Mouse (Mus musculus) neutrophil, adult 5-6 weeks (primary cell): ENCODE results near the gene Cartpt. TPM values are rescaled to one million over a fixed set of nuclear protein-coding genes. Genes with fewer than 3 reads are reported as not detected.
"Not testable (repeated sequence)": the region's sequence is repeated elsewhere in the genome, so short reads cannot be mapped to it uniquely, and the experiment has no call there.

ENCODE experiments used
- ATAC-seq: fragments of 151-379, 151-347 bp; 2 replicates; pipeline ENCODE4 v1.8.0; 2017; ENCODE audit warnings: mild to moderate bottlenecking, moderate TSS enrichment; ENCODE audit not compliant: insufficient number of reproducible peaks, poor library complexity, low FRiP score, severe bottlenecking; ENCODE audit errors: extremely low read depth
- total RNA-seq: library from RNA; stranded (forward); fragments of 200-1000 nt; gene quantifications from 2 replicates; pipeline ENCODE4 v1.2.3, GENCODE M21; 2017

Cartpt gene
- total RNA-seq, 1 experiment from 2014 or later: not detected

DNA sequence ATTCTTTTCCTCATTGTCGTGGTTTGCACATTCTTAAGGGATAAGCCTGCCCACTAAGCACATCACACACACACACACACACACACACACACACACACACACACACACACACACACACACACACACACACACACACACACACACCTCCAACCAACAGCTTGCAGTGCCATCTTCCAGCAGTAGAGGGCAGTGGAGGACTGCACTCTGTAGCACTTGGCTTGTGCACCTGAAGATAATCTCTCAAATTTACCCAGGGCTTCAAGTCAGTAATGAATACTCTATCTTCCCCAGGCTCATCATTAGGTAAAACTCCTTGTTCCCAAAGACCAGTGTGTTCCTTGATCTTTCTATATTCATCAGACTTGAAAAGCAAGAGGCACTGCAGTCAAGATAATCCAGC lies 41.8 kb downstream of the Cartpt start:
- 0 out of 2 replicates have a peak, but pooled peaks have one; percentile 75 for ATAC-seq

DNA sequence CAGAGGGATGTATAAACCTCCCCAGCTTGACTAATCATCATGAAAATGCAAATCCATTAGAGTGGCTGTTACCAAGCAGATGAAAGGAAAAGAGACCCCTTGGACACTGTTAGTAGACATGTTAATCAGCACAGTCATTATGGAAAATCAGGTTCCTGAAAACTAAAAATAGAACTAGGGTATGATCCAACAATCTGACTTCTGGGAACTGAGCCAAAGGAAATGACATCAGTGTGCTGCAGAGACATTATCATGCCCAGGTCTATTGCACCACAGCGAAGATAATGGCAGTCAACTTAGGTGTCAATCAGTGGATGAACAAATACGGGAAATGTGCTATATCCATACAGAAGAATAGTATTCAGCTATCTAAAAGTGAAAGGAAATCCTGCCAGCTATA lies 43.0 kb downstream of the Cartpt start:
- no peak for ATAC-seq

DNA sequence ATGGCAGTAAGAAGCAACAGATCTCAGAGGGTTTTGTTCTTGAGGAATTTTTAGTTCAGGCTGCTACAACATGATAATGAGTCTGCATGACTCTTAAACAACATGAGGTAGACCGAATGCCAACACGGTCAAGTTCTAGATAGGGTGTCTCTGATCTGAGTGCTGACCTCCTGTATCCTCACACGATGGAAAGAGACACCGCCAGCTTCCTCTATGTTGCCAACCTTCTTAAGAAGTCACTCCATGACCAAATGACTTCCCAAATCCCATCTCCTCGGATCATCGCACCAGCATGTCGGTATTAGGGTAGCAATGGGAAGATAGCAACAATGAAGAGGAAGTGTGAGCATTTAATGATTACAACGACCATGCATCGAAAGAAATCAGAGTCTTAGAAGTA lies 43.6 kb downstream of the Cartpt start:
- no peak for ATAC-seq

DNA sequence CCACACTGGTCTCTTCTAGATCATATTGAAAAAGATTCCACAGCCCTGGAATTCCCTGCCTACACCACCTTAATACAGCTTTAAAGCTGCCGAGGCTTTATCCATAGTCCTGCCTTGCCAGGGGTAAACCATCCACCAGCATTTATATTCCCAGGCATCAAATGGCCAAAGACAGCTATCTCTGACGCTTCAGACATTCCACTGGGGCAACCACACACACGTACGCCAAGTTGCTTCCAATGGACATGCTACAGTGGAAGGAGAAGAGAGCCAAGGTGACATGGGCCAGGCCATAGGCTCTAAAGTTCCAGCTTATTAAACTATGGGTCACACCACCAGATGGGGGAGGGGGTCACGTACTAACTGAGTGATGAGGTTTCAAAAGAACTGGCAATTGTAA lies 45.7 kb downstream of the Cartpt start:
- ATAC-seq: no peak

DNA sequence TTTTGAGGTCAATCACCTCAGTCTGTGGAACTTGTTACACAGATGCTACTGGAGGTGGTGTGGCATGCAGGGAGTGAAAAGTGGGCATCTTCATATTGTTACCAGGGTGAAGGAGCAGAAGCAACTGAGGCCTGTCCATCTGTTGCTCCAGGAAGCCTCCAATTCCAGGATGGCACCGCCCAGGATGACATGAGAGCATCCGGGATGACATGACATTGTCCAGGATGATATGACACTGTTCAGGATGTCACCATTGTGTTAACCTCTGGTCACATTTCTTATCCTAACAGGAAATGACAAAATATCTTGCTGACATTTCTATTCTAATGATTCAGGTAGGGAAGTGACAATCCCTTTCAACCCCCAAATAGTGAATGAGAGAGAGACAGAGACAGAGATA lies 47.8 kb downstream of the Cartpt start:
- ATAC-seq: no peak

DNA sequence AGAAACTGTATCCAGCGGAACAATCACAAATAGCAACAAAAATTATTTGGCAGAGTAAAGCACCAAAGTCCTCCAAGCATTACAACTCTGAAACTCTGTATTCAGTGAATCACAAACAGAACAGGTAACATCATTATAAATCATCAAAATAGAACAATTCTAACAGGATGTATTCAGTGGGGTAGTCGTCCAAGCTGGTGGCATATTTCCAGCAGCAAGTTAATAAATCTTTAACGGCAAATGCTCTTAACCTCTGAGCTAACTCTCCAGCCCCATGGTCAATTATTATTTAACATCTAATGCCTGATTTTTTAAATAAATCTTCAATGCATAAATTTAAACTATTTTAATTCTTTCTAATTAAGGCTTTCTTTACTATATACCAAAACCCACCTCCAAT lies 48.5 kb downstream of the Cartpt start:
- ATAC-seq: not testable (repeated sequence)

DNA sequence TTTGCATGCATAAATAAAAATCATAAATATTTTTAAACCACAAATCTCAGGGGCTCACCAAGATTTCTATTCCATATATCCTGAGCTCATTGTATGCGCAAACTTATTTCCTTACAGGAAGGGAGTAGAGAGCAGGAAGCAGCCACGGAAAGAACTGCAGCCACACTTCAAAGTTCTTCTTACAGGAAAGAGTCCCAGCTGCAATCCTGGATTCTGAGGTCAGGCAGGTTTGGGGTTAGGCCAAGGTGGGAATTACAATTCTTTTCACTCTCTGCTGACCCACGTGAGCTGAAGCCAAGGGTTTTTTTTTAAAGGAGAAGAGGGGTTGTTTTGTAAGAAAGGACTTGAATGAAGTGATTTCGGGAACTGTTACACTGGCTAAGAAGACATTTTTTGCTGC lies 49.9 kb downstream of the Cartpt start:
- no peak for ATAC-seq

DNA sequence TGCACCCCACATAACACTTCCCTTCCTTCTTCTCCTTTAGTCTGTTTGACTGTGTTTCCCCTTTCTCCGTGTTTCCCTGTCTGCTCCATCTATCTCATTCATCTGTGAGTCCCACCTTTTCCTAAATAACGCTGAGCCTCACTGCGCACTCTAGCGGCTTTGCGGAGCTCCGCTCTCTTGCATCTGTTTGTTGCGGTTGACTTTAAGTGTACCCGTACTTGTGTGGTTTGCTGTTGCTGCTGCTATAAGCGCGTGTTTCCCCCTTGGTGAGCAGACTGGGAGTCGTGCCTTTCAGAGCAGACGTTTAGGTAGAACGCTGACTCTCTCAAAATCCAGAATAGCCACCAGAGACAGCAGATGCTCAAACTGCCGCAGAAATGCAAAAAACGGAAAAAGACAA lies 51.3 kb downstream of the Cartpt start:
- no peak for ATAC-seq

Other genes starting within 250 kb of the Cartpt start
- gene Mccc2, start 114.5 kb upstream of the Cartpt start, total RNA-seq: 8.5 and 8.7 TPM in 2 replicates
- gene Bdp1, start 203.0 kb upstream of the Cartpt start, total RNA-seq: 87.9 TPM in 2 replicates
- gene Serf1, start 206.9 kb upstream of the Cartpt start, total RNA-seq: 3.5 and 3.6 TPM in 2 replicates
- gene Smn1, start 223.8 kb upstream of the Cartpt start, total RNA-seq: 31.8 and 40.7 TPM in 2 replicates